Mouse (Mus musculus): Measurements from ENCODE around the gene I0C0044D17Rik. TPM values are rescaled to one million over a fixed set of nuclear protein-coding genes. Genes with fewer than 3 reads are reported as not detected.
"Not testable (repeated sequence)": the region's sequence is repeated elsewhere in the genome, so short reads cannot be mapped to it uniquely, and the experiment has no call there.

The I0C0044D17Rik gene
- total RNA-seq, 1 experiment = 0.13 TPM

DNA sequence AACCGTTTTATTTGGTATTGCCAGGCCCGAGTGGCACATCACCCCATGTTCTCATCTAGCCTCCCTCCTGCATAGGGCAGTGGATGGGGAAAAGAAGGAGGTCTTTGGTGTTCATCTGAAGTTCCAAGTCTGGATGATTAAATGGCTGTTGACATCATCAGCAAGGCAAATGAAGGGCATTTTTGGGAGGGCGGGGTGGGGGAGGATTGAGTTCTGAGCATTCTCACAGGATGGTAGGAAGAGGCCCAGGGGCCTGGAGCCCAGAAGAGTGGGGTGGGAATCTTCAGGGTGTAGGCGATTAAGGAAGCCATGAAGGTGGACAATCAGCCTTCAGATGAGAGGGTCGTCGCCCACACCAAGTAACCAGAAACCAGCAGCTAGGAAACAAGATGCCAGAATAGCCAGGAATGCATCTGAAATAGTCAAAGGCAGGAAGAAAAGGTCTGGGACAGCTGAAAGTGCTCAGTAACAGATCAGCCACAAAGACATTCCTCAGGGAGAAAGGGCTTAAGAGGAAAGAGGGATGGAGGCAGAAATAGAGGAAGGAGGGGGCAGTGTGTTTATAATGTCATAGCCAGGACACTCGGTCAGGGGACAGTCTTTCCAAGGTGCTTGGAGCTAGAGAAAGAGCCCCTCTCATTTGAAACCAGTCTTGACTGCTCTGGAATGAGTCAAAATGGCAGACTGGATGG is 20.4 kb upstream of the I0C0044D17Rik start:
- Histone ChIP-seq H3K9me3 (ENCODE audit: control insufficient read depth, insufficient read depth, low read depth, low read length) (0 out of 2 replicates have a peak, but pooled peaks cover 2% of the 10 kb centered on the region), H3K27ac (ENCODE audit: insufficient read depth, low read depth, low read length, poor library complexity, severe bottlenecking) (no peak overlapping the region; the same call in 1 of the 2 replicates), H3K36me3 (ENCODE audit: control insufficient read depth, insufficient read depth, low read length, poor library complexity, severe bottlenecking) (peaks cover 5% of the 10 kb centered on the region; the same call in 1 of the 2 replicates), H3K4me1 (ENCODE audit: control insufficient read depth in 2 of 2, insufficient read depth in 2 of 2, low read length in 2 of 2, poor library complexity in 1 of 2) (peaks cover 25 to 26% of the 10 kb centered on the region in 2 experiments), H3K9ac (ENCODE audit: insufficient read depth, low read depth, low read length, poor library complexity, severe bottlenecking) (no peak overlapping the region; the same call in 1 of the 2 replicates), H3K4me3 (ENCODE audit: insufficient read depth in 1 of 2, low read depth in 1 of 2, low read length in 2 of 2, poor library complexity in 1 of 2, severe bottlenecking in 1 of 2) (no peak overlapping the region)
- TF ChIP-seq ZNF384 (IDR thresholded peaks at IDR 0.05; ENCODE audit: low read depth, low read length) (no peak), MAFK (IDR thresholded peaks at IDR 0.05; ENCODE audit: insufficient read depth, low read depth, low read length) (no peak), ZC3H11A (IDR thresholded peaks at IDR 0.05; ENCODE audit: borderline replicate concordance, low read depth, low read length) (no peak), HCFC1 (IDR thresholded peaks at IDR 0.05; ENCODE audit: borderline replicate concordance, insufficient read depth, low read length) (no peak), CHD2 (IDR thresholded peaks at IDR 0.05; ENCODE audit: low read depth, low read length) (no peak)
- in situ Hi-C loops (cut with MboI; ENCODE audit: low sequenced_read_pairs in 2 of 2, unreplicated experiment in 2 of 2) = no loop called here
- DNase-seq (ENCODE audit: low read depth, low spot score) = no peak

- H3K4me1 ChIP-seq (ENCODE audit: control insufficient read depth in 2 of 2, insufficient read depth in 2 of 2, low read length in 2 of 2, poor library complexity in 1 of 2) = peaks cover 14 to 24% of the 10 kb centered on the region in 2 experiments; a peak in 3 of 4 replicates
- H3K36me3 ChIP-seq (ENCODE audit: control insufficient read depth, insufficient read depth, low read length, poor library complexity, severe bottlenecking); H3K9me3 ChIP-seq (ENCODE audit: control insufficient read depth, insufficient read depth, low read depth, low read length); in situ Hi-C loops (cut with MboI; ENCODE audit: low sequenced_read_pairs in 2 of 2, unreplicated experiment in 2 of 2); H3K9ac ChIP-seq (ENCODE audit: insufficient read depth, low read depth, low read length, poor library complexity, severe bottlenecking): not testable (repeated sequence)
- H3K4me3 ChIP-seq (ENCODE audit: insufficient read depth in 1 of 2, low read depth in 1 of 2, low read length in 2 of 2, poor library complexity in 1 of 2, severe bottlenecking in 1 of 2) = peak overlapping the region in 1 of 2 experiments; percentile 23; a peak in 1 of 4 replicates
- peak overlapping the region; percentile 83 for H3K27ac ChIP-seq (ENCODE audit: insufficient read depth, low read depth, low read length, poor library complexity, severe bottlenecking)
- peak; percentile 35 for DNase-seq (ENCODE audit: low read depth, low spot score)
Measured at GRCm38 (mm10) chr4:98841251-98841650, 17.6 kb upstream of the I0C0044D17Rik start.

DNA sequence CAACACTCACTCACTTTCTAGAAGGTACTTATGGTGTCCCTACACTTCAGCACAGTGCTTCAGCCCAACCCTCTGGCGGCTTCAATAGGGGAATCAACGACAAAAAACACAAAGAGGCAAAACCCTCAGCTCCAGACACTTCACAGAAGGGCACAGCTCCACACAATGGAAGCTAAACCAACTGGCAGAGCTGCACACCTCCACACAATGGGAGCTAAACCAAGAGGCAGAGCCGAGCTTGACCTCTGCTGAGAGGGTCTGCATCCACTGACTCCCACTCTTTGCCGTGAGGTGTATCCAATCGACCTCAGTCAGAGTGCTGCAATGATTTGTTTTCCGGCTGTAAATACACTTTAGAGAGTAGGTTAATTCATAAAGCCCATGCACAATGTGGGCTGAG is 16.9 kb upstream of the I0C0044D17Rik start:
- H3K27ac ChIP-seq (ENCODE audit: insufficient read depth, low read depth, low read length, poor library complexity, severe bottlenecking) = peak overlapping the region; percentile 83
- no peak for DNase-seq (ENCODE audit: low read depth, low spot score)

DNA sequence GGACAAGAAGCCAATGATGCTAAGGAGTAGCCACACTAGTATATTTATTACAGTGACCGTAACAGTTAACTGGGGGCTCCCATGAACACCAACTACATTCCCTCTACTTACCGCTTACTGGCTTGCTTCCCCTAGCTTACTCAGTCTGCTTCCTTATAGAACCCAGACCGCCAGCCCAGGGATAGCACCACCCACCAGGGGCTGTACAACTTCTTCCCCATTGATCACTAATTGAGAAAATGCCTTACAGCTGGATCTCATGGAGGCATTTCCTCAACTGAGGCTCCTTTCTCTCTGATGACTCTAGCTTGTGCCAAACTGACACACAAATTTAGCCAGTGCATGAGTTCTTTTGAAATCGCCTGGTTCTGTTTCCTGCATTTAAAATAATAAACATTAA is 15.3 kb upstream of the I0C0044D17Rik start:
- Histone ChIP-seq H3K27ac (ENCODE audit: insufficient read depth, low read depth, low read length, poor library complexity, severe bottlenecking) (no peak overlapping the region), H3K36me3 (ENCODE audit: control insufficient read depth, insufficient read depth, low read length, poor library complexity, severe bottlenecking) (no peaks in the 10 kb centered on the region), H3K9ac (ENCODE audit: insufficient read depth, low read depth, low read length, poor library complexity, severe bottlenecking) (no peak overlapping the region), H3K4me3 (ENCODE audit: insufficient read depth in 1 of 2, low read depth in 1 of 2, low read length in 2 of 2, poor library complexity in 1 of 2, severe bottlenecking in 1 of 2) (no peak overlapping the region), H3K4me1 (ENCODE audit: control insufficient read depth in 2 of 2, insufficient read depth in 2 of 2, low read length in 2 of 2, poor library complexity in 1 of 2) (peaks cover 9 to 13% of the 10 kb centered on the region in 2 experiments; a peak in 3 of 4 replicates), H3K9me3 (ENCODE audit: control insufficient read depth, insufficient read depth, low read depth, low read length) (no peaks in the 10 kb centered on the region)
- TF ChIP-seq ZC3H11A (IDR thresholded peaks at IDR 0.05; ENCODE audit: borderline replicate concordance, low read depth, low read length) (no peak), CHD2 (IDR thresholded peaks at IDR 0.05; ENCODE audit: low read depth, low read length) (no peak), MAFK (IDR thresholded peaks at IDR 0.05; ENCODE audit: insufficient read depth, low read depth, low read length) (no peak), ZNF384 (IDR thresholded peaks at IDR 0.05; ENCODE audit: low read depth, low read length) (no peak), HCFC1 (IDR thresholded peaks at IDR 0.05; ENCODE audit: borderline replicate concordance, insufficient read depth, low read length) (no peak)
- DNase-seq (ENCODE audit: low read depth, low spot score) = no peak
- in situ Hi-C loops (cut with MboI; ENCODE audit: low sequenced_read_pairs in 2 of 2, unreplicated experiment in 2 of 2) = no loop called here

More for the DNA sequence above, 16.9 kb upstream of the I0C0044D17Rik start:
- Histone ChIP-seq H3K4me1 (ENCODE audit: control insufficient read depth in 2 of 2, insufficient read depth in 2 of 2, low read length in 2 of 2, poor library complexity in 1 of 2) (peaks cover 11 to 21% of the 10 kb centered on the region in 2 experiments; a peak in 3 of 4 replicates), H3K4me3 (ENCODE audit: insufficient read depth in 1 of 2, low read depth in 1 of 2, low read length in 2 of 2, poor library complexity in 1 of 2, severe bottlenecking in 1 of 2) (peak overlapping the region in 1 of 2 experiments; percentile 23; a peak in 2 of 4 replicates), H3K9me3 (ENCODE audit: control insufficient read depth, insufficient read depth, low read depth, low read length) (no peaks in the 10 kb centered on the region), H3K36me3 (ENCODE audit: control insufficient read depth, insufficient read depth, low read length, poor library complexity, severe bottlenecking) (no peaks in the 10 kb centered on the region), H3K9ac (ENCODE audit: insufficient read depth, low read depth, low read length, poor library complexity, severe bottlenecking) (peak overlapping the region; percentile 9; the same call in 1 of the 2 replicates)
- in situ Hi-C loops (cut with MboI; ENCODE audit: low sequenced_read_pairs in 2 of 2, unreplicated experiment in 2 of 2) = no loop called here
- TF ChIP-seq MAFK (IDR thresholded peaks at IDR 0.05; ENCODE audit: insufficient read depth, low read depth, low read length) (no peak), CHD2 (IDR thresholded peaks at IDR 0.05; ENCODE audit: low read depth, low read length) (no peak), HCFC1 (IDR thresholded peaks at IDR 0.05; ENCODE audit: borderline replicate concordance, insufficient read depth, low read length) (no peak), ZC3H11A (IDR thresholded peaks at IDR 0.05; ENCODE audit: borderline replicate concordance, low read depth, low read length) (no peak), ZNF384 (IDR thresholded peaks at IDR 0.05; ENCODE audit: low read depth, low read length) (no peak)

Data from ES-E14 (cell line).